Mouse (Mus musculus) liver, adult (tissue): ENCODE results near the gene Polm.

ENCODE experiments used
- GATA4 ChIP-seq: IDR thresholded peaks from 2 replicates; pipeline ENCODE4 v1.6.1; 2014; ENCODE audit warnings: mild to moderate bottlenecking, low read length; ENCODE audit not compliant: insufficient replicate concordance

Gene Polm

GRCm38 (mm10) chr11:5801511-5801910 lies 36.3 kb downstream of the Polm start:
- TF ChIP-seq GATA4 = no peak

GRCm38 (mm10) chr11:5799621-5800490 lies 38.0 kb downstream of the Polm start:
- TF ChIP-seq GATA4 = no peak

- no peak for TF ChIP-seq GATA4
Observed at GRCm38 (mm10) chr11:5797928-5798327, 39.9 kb downstream of the Polm start.

GRCm38 (mm10) chr11:5797371-5797770 lies 40.4 kb downstream of the Polm start:
- TF ChIP-seq GATA4 = no peak

DNA sequence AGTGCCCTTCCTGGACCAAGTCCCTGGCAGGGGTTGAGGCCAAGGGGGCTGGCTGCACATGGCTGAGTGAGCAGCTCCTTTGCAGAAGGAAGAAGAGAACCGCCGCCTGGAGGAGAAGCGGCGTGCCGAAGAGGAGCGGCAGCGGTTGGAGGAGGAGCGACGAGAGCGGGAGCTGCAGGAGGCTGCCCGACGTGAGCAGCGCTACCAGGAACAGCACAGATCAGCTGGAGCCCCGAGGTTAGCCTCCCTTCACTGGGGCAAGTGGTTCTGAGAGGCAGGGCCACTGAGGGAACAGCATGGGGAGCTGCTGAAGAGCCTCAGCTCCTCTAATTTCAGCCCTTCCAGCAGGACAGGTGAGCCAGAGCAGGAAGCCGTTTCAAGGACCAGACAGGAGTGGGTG lies 40.9 kb downstream of the Polm start:
- TF ChIP-seq GATA4 = no peak

DNA sequence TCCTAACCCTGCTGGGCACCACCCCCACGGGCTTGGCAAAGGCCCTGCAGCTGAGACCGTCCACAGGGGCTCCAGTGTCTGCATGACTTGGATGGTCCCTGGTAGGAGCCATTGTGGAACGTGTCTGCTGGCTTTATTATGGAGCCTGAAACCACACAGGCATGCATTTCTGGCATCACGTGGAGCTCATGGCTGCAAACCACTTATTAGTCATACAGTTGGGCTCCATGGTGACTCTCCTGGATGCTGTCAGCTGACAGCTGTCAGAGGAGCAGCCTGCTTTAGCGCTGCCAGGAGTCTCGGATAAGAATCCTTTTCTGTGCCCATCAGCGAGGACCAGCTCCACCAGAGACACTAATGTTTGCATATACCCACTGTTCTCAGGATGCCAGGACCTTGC lies 42.1 kb downstream of the Polm start:
- no peak for TF ChIP-seq GATA4

GRCm38 (mm10) chr11:5795290-5795689 lies 42.5 kb downstream of the Polm start:
- no peak for TF ChIP-seq GATA4

- TF ChIP-seq GATA4 = no peak
Observed at GRCm38 (mm10) chr11:5790431-5790830, 47.4 kb downstream of the Polm start.

DNA sequence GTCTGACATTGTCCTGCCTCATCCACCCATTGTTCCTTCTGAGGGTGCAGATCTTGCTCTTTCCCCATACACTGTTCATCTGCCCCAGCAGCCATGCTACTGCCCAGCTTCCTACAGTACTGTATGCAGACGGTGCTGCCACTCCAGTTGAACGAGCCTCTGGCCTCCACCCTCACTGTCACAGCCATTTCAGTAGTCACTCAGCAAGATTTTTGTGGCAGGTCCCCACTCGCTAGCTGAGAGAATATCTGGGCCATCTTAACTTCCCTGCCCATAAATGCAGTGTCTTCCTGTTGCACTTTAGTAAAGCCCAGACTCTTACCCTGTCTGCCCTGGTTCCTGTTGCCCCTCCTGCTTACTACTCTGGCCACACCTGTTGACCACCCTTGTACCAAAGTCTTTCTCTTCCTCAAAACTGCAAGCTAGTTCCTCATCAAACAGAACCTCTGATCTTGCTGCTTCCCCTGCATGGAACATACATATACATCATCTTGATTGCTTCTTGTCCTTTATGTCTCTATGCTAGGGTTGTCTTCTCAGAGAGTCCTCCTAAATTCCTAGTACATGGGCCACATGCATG lies 48.0 kb downstream of the Polm start:
- no peak for TF ChIP-seq GATA4

DNA sequence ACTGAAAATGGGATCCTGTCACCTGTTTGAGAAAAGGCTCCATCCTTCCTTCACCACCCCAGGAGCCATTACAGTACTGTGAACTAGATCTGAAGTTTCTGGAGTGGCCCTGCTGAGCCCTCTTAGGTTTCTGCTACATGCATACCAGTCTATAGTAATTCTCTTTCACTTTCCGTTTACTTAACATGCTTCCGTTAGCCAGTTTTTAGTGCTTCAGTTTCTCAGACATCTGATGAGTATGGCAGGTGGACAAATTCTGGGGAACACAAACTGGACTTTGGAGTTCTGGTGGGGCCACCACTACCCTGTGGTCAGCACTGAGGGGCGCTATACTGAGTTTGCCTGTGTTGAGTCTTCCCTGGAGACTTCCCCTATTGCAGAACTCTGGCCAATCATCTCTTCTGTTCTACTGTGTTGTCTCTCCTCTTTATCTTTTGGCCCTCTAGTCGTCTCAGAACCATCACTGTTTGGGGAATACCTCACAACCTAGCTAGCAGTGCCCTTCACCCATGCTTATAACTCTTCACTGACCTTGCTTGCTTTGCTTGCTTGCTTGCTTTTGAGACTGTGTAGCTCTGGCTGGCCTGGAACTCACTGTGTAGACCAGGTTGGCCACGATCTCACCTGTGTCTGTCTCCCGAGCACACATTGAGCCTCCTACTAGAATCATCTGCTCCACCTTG lies 48.6 kb downstream of the Polm start:
- no peak for TF ChIP-seq GATA4

GRCm38 (mm10) chr11:5788056-5789014 lies 49.5 kb downstream of the Polm start, which contains the start of gene Dbnl:
Dbnl (plus strand) TSS chr11:5788488.
- peak; percentile 37; the same call in 1 of the 2 replicates for TF ChIP-seq GATA4

DNA sequence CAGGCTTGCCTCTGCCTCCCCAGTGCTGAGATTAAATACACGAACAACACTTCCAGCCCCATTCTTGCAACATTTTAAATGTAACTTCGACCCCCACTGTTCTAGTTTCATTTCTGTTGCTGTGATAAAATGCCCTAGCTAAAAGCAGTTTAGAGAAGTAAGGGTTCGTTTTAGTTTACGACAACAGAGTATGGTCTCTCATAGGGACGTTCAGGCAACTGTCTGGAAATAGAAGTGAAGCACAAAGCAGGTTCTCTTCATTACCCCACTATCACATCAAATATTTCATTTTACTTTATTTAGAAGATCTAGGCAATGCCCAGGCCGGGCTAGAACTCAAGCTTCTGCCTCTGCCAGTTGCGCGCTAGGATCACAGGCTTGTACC lies 50.2 kb downstream of the Polm start:
- no peak for TF ChIP-seq GATA4

GRCm38 (mm10) chr11:5785732-5786131 lies 52.1 kb downstream of the Polm start:
- no peak for TF ChIP-seq GATA4

- TF ChIP-seq GATA4 = no peak
Observed at GRCm38 (mm10) chr11:5782199-5782944, 55.4 kb downstream of the Polm start.
